11 mouse cellular contexts compared by ENCODE assay signal in genomic region chr12:107950667-107951179, GRCm38 (mm10). TPM values are rescaled to one million over a fixed set of nuclear protein-coding genes. Genes with fewer than 3 reads are reported as not detected.
A peak's percentile ranks its signal among the peaks of the same experiment; 100 is the strongest.
DNase-seq lines count a peak whose midpoint lies in the region; ATAC-seq lines count a peak whose summit lies in the region.
"Had no signal": no experiment of that assay in that cellular context is flagged by ENCODE, and none has a peak within 500 bp of the region (broad histone marks: within the 10 kb centered on the region; RNA-seq: fewer than 3 reads in every experiment).

No protein-coding gene starts in this region.

- peak; percentile 28 for DNase-seq in 3134 (ENCODE audit: extremely low read depth, insufficient read length, low spot score)
- DNase-seq in limb, embryonic 10.5 days (ENCODE audit: low spot score), result no peak
- DNase-seq in frontal cortex, adult 2 months (ENCODE audit: extremely low spot score in 1 of 2, low spot score in 1 of 2), result no peak
- DNase-seq in adrenal gland, postnatal 10 days, result no peak
- no peak for DNase-seq in retina, postnatal 1 day
- DNase-seq: kidney, adult 8-10 months; lung, embryonic 14.5 days had no signal

- H3K27me3 ChIP-seq in heart, embryonic 13.5 days (replicated peaks), result peaks cover 3% of the 10 kb centered on the region; the same call in 1 of the 2 replicates
- H3K27me3 ChIP-seq in heart, embryonic 11.5 days (ENCODE audit: control insufficient read depth, insufficient read depth, low read length), result no peaks in the 10 kb centered on the region
- no peaks in the 10 kb centered on the region for H3K27me3 ChIP-seq in embryonic facial prominence, embryonic 12.5 days
- H3K27me3 ChIP-seq in limb, embryonic 10.5 days (ENCODE audit: low read depth, poor library complexity, severe bottlenecking), result no peaks in the 10 kb centered on the region

- H3K4me3 ChIP-seq in heart, embryonic 13.5 days, result no peak overlapping the region
- H3K4me3 ChIP-seq in heart, embryonic 11.5 days (ENCODE audit: low read depth, low read length), result no peak overlapping the region
- no peak overlapping the region for H3K4me3 ChIP-seq in embryonic facial prominence, embryonic 12.5 days
- H3K4me3 ChIP-seq in limb, embryonic 10.5 days, result no peak overlapping the region

- peaks cover 36% of the 10 kb centered on the region for H3K4me1 ChIP-seq in heart, embryonic 13.5 days
- peaks cover 9% of the 10 kb centered on the region; the same call in 1 of the 2 replicates for H3K4me1 ChIP-seq in heart, embryonic 11.5 days (ENCODE audit: control insufficient read depth, insufficient read depth, low read length)
- H3K4me1 ChIP-seq in embryonic facial prominence, embryonic 12.5 days, result peaks cover 70% of the 10 kb centered on the region
- H3K4me1 ChIP-seq in limb, embryonic 10.5 days, result peaks cover 67% of the 10 kb centered on the region

- 66% methylated on average over 20 of the region's 20 CpGs for WGBS in heart, embryonic 13.5 days
- 70% methylated on average over 20 of the region's 20 CpGs for WGBS in heart, embryonic 11.5 days (ENCODE audit: insufficient replicate concordance)
- WGBS in embryonic facial prominence, embryonic 12.5 days, result 41% methylated on average over 20 of the region's 20 CpGs
- 79% methylated on average over 20 of the region's 20 CpGs for WGBS in limb, embryonic 10.5 days

- H3K9ac ChIP-seq in heart, embryonic 13.5 days, result no peak overlapping the region
- no peak overlapping the region for H3K9ac ChIP-seq in heart, embryonic 11.5 days (ENCODE audit: low read depth, low read length)
- no peak overlapping the region for H3K9ac ChIP-seq in embryonic facial prominence, embryonic 12.5 days
- H3K9ac ChIP-seq: lung, embryonic 14.5 days had no signal

- no peak overlapping the region for H3K27ac ChIP-seq in heart, embryonic 13.5 days (replicated peaks)
- H3K27ac ChIP-seq in heart, embryonic 11.5 days (ENCODE audit: low read depth, low read length), result no peak overlapping the region
- peak overlapping the region; percentile 82 for H3K27ac ChIP-seq in embryonic facial prominence, embryonic 12.5 days
- 0 out of 2 replicates have a peak overlapping the region, but pooled peaks have one; percentile 39 for H3K27ac ChIP-seq in limb, embryonic 10.5 days

- ATAC-seq in heart, embryonic 13.5 days (ENCODE audit: extremely low read depth, insufficient number of reproducible peaks, low FRiP score, low TSS enrichment), result no peak
- ATAC-seq in heart, embryonic 11.5 days (replicated peaks; ENCODE audit: insufficient number of reproducible peaks, low FRiP score, low TSS enrichment), result no peak
- no peak for ATAC-seq in embryonic facial prominence, embryonic 12.5 days (ENCODE audit: insufficient number of reproducible peaks, insufficient read depth, low FRiP score, low TSS enrichment)
- ATAC-seq: activated CD4-positive, CD25-positive, alpha-beta regulatory T cell, adult 4 months had no signal

- H3K4me2 ChIP-seq in heart, embryonic 13.5 days, result peak overlapping the region; percentile 30; the same call in 1 of the 2 replicates
- H3K4me2 ChIP-seq in heart, embryonic 11.5 days, result no peak overlapping the region
- peak overlapping the region; percentile 21 for H3K4me2 ChIP-seq in embryonic facial prominence, embryonic 12.5 days (replicated peaks)
- H3K4me2 ChIP-seq: lung, embryonic 14.5 days had no signal

- no peaks in the 10 kb centered on the region for H3K36me3 ChIP-seq in heart, embryonic 13.5 days
- no peaks in the 10 kb centered on the region for H3K36me3 ChIP-seq in heart, embryonic 11.5 days (ENCODE audit: control insufficient read depth, insufficient read depth, low read length)
- H3K36me3 ChIP-seq in embryonic facial prominence, embryonic 12.5 days, result peaks cover 4% of the 10 kb centered on the region; the same call in 1 of the 2 replicates
- H3K36me3 ChIP-seq in limb, embryonic 10.5 days, result peaks cover 16% of the 10 kb centered on the region

- H3K9me3 ChIP-seq in heart, embryonic 13.5 days, result no peaks in the 10 kb centered on the region
- no peaks in the 10 kb centered on the region for H3K9me3 ChIP-seq in heart, embryonic 11.5 days (replicated peaks; ENCODE audit: control insufficient read depth, low read length)
- H3K9me3 ChIP-seq in embryonic facial prominence, embryonic 12.5 days, result no peaks in the 10 kb centered on the region
- H3K9me3 ChIP-seq in limb, embryonic 10.5 days (replicated peaks), result no peaks in the 10 kb centered on the region

RNA-seq across cellular contexts. Expression of gene Bcl11b, which starts 52.7 kb away (rescaled TPM):
- 4.5 and 4.6 TPM in 2 replicates for polyA plus RNA-seq in heart, embryonic 13.5 days (2015; fragmentation: Nextera tagmentation; extraction: Ambion mirVana)
- polyA plus RNA-seq in heart, embryonic 11.5 days (2014; fragmentation: Nextera tagmentation; extraction: Ambion mirVana), result 1.7 and 3.5 TPM in 2 replicates
- 39.4 and 41.5 TPM in 2 replicates for polyA plus RNA-seq in embryonic facial prominence, embryonic 12.5 days (2016; fragmentation: Nextera tagmentation; extraction: Ambion mirVana)
- polyA plus RNA-seq in limb, embryonic 10.5 days (2016; fragmentation: Nextera tagmentation; extraction: Ambion mirVana), result 5.4 and 7.8 TPM in 2 replicates
- polyA plus RNA-seq in frontal cortex, adult 2 months (2012; rRNA removed), result 38.0 and 43.9 TPM in 2 replicates
- 1 to 10 TPM; 1.7 to 1.9 TPM for total RNA-seq in adrenal gland, postnatal 10 days (2021)

Comparison
In these comparisons a context has a peak if more than half of its experiments do, and no peak if none do; other contexts are left out.
1. H3K27ac ChIP-seq: peak in embryonic facial prominence, embryonic 12.5 days (single experiment) and limb, embryonic 10.5 days (single experiment); none in heart, embryonic 13.5 days (single experiment) and heart, embryonic 11.5 days (single experiment).